Mouse (Mus musculus): Measurements from ENCODE around the gene Eftud2. TPM values are rescaled to one million over a fixed set of nuclear protein-coding genes. Genes with fewer than 3 reads are reported as not detected.

Gene Eftud2
- total RNA-seq (2015) (67.2 and 80.2 TPM in 2 replicates), total RNA-seq (2017) (62.9 and 70.6 TPM in 2 replicates)

GRCm38 (mm10) chr11:102880585-102881313 is at the start of gene Eftud2, which contains the start of gene Ccdc103:
Gene Eftud2 (minus strand): TSS chr11:102880985.
Gene Ccdc103 (plus strand): TSS chr11:102881204.
- ATAC-seq (ENCODE audit: poor library complexity, severe bottlenecking): peak; percentile 96

GRCm38 (mm10) chr11:102925351-102925717 is 44.5 kb upstream of the Eftud2 start:
- ATAC-seq (ENCODE audit: poor library complexity, severe bottlenecking): peak; percentile 52

GRCm38 (mm10) chr11:102924557-102925350 is 44.0 kb upstream of the Eftud2 start, which contains the start of gene Kif18b:
Gene Kif18b (minus strand): TSS chr11:102925124.
- ATAC-seq (ENCODE audit: poor library complexity, severe bottlenecking): peak; percentile 98

- ATAC-seq (ENCODE audit: poor library complexity, severe bottlenecking): no peak
These were observed 40.7 kb upstream of the Eftud2 start for GRCm38 (mm10) chr11:102921491-102921890.

GRCm38 (mm10) chr11:102918077-102918476 is 37.3 kb upstream of the Eftud2 start:
- ATAC-seq (ENCODE audit: poor library complexity, severe bottlenecking): no peak

- no peak for ATAC-seq (ENCODE audit: poor library complexity, severe bottlenecking)
These were observed 34.6 kb upstream of the Eftud2 start for GRCm38 (mm10) chr11:102915380-102915779.

- no peak for ATAC-seq (ENCODE audit: poor library complexity, severe bottlenecking)
These were observed 30.6 kb upstream of the Eftud2 start for GRCm38 (mm10) chr11:102911376-102911775.

GRCm38 (mm10) chr11:102903654-102904053 is 22.9 kb upstream of the Eftud2 start:
- ATAC-seq (ENCODE audit: poor library complexity, severe bottlenecking): no peak

GRCm38 (mm10) chr11:102902107-102902506 is 21.3 kb upstream of the Eftud2 start:
- ATAC-seq (ENCODE audit: poor library complexity, severe bottlenecking): no peak

GRCm38 (mm10) chr11:102901199-102901598 is 20.4 kb upstream of the Eftud2 start:
- ATAC-seq (ENCODE audit: poor library complexity, severe bottlenecking): 0 out of 2 replicates have a peak, but pooled peaks have one; percentile 5

- ATAC-seq (ENCODE audit: poor library complexity, severe bottlenecking): peak; percentile 82
These were observed 20.0 kb upstream of the Eftud2 start, which contains the start of gene Gfap for GRCm38 (mm10) chr11:102900763-102901162. Gene Gfap (minus strand): TSS chr11:102900912.

GRCm38 (mm10) chr11:102898408-102898807 is 17.6 kb upstream of the Eftud2 start:
- no peak for ATAC-seq (ENCODE audit: poor library complexity, severe bottlenecking)

GRCm38 (mm10) chr11:102896641-102897040 is 15.9 kb upstream of the Eftud2 start:
- ATAC-seq (ENCODE audit: poor library complexity, severe bottlenecking): no peak

- no peak for ATAC-seq (ENCODE audit: poor library complexity, severe bottlenecking)
These were observed 15.0 kb upstream of the Eftud2 start for GRCm38 (mm10) chr11:102895779-102896178.

GRCm38 (mm10) chr11:102894716-102895115 is 13.9 kb upstream of the Eftud2 start:
- no peak for ATAC-seq (ENCODE audit: poor library complexity, severe bottlenecking)

GRCm38 (mm10) chr11:102893015-102893651 is 12.3 kb upstream of the Eftud2 start:
- ATAC-seq (ENCODE audit: poor library complexity, severe bottlenecking): peak; percentile 92

GRCm38 (mm10) chr11:102890096-102890495 is 9.3 kb upstream of the Eftud2 start:
- ATAC-seq (ENCODE audit: poor library complexity, severe bottlenecking): no peak

- no peak for ATAC-seq (ENCODE audit: poor library complexity, severe bottlenecking)
These were observed 7.3 kb upstream of the Eftud2 start for GRCm38 (mm10) chr11:102888135-102888534.

- no peak for ATAC-seq (ENCODE audit: poor library complexity, severe bottlenecking)
These were observed 6.6 kb upstream of the Eftud2 start for GRCm38 (mm10) chr11:102887433-102887832.

- no peak for ATAC-seq (ENCODE audit: poor library complexity, severe bottlenecking)
These were observed 3.9 kb upstream of the Eftud2 start, which contains the start of gene Fam187a for GRCm38 (mm10) chr11:102884616-102885219. Gene Fam187a (plus strand): TSS chr11:102885169.
